Mouse (Mus musculus) layer of hippocampus, postnatal 10 days (tissue): Measurements from ENCODE around the gene Lrrc49. TPM values are rescaled to one million over a fixed set of nuclear protein-coding genes. Genes with fewer than 3 reads are reported as not detected.

Experiments
- DNase-seq, 2 experiments: peaks; one replicate each; pipeline ENCODE4 v3.0.0; 2021; ENCODE audit warnings: low spot score in 2 of 2
- long read RNA-seq: library from polyadenylated mRNA; stranded (forward); transcript quantifications from one replicate; pipeline ENCODE4 v2.0.0, GENCODE M21; 2023
- total RNA-seq, 2 experiments: library from RNA; stranded (reverse); gene quantifications; 2 replicates each; pipeline ENCODE4 v1.2.3; 2021

Gene Lrrc49
- 10 to 100 TPM; 62.3 to 64.3 TPM for total RNA-seq
- long read RNA-seq, transcript Lrrc49-204 (16 exons, 2,779 nt) = major isoform, 13 of 23 reads
- long read RNA-seq, partial matches to known transcripts = 4 of 23 reads
- long read RNA-seq, other reads (novel, unspliced or antisense) = 4 of 23 reads

- DNase-seq = peak; percentile 92 to 93
Observed at GRCm38 (mm10) chr9:60687891-60688324, at the start of gene Lrrc49. Gene Lrrc49 (minus strand): TSS chr9:60688158.

- DNase-seq = no peak
Observed at GRCm38 (mm10) chr9:60734321-60734720, 46.4 kb upstream of the Lrrc49 start.

DNA sequence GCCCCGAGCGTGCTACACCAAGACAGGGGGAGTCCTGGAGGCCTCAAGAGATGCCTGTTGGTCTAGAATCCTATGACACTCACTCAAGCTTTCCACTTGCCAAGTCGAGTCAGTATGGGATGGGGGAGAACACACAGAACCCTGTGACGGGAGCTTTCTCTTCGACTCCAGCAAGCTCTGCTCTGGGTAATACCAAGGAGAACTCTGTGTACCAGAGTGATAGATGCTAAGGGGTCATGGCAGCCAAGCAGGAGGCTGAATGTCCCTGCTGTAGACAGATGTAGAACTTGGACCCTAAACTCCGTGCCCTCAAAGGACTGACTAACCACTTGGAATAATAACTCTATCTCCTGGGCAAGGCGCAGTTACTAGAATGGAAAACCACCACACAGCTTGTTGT, 37.0 kb upstream of the Lrrc49 start:
- DNase-seq = no peak

- DNase-seq = no peak
Observed at GRCm38 (mm10) chr9:60719687-60720086, 31.7 kb upstream of the Lrrc49 start.

- DNase-seq = peak; percentile 58 to 68
Observed at GRCm38 (mm10) chr9:60718284-60718683, 30.3 kb upstream of the Lrrc49 start.

DNA sequence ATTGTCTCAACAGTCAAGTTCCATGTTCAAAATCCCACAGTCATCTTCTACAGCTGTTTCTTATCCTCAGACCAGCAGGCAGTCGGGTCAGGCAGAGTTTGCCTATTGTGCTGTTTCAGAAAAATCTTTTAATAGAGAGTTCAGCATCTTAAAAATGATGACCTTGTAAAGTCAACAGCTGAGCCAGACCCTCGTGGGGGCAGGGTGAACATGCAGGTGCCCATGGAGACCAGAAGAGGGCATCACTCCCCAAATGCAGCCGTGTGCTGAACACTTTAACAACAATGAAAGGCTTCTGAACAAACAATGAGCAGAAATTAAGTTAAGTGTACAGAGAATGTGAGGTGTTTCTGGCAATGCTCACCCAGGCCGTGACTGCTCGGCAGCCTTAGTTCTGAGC, 27.9 kb upstream of the Lrrc49 start:
- no peak for DNase-seq

DNA sequence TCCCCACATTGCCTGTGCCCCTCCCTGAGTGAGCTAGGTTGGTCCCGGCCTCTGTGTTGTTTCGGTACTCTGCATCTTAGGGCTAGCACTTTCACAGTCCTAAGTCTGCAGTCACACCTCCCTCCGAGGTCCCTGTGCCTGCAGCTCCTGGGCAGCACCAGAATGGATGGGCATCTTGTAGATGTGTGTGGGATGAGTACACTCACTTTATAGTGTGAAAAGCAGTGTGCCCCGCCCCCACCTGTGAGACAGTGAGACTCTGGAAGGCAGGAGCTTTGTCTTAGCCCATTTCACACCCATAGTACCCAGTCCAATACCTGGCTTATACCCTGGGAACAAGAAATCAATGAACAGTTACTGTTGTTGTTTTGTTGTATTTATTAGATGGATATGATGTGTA, 27.3 kb upstream of the Lrrc49 start:
- no peak for DNase-seq

- peak; percentile 20 to 30 for DNase-seq
Observed at GRCm38 (mm10) chr9:60714191-60714590, 26.2 kb upstream of the Lrrc49 start.

- peak in 1 of 2 experiments; percentile 25 for DNase-seq
Observed at GRCm38 (mm10) chr9:60713616-60714015, 25.7 kb upstream of the Lrrc49 start.

GRCm38 (mm10) chr9:60712771-60713541, 25.0 kb upstream of the Lrrc49 start, which contains the start of gene Larp6:
Gene Larp6 (plus strand): TSS chr9:60712989.
- DNase-seq = peak; percentile 61 to 65

DNA sequence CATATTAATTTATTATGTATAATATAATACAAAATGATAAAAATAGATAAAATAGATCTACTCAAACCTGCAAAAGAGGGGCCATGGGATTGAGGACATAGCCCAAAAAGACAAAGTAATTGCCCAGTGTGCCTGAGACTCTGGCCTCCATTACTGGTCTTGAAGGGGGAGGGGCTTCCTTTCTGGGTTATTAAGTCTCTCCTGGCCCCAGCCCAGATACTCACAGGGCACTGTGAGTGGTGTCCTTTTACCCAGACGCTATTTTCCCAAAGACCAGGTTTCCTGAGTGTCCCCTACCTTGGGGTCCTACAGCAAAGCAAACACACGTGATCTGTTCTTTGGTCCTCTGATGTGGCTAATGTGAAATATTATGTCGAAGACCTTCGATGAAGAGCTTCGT, 24.1 kb upstream of the Lrrc49 start:
- DNase-seq = no peak

GRCm38 (mm10) chr9:60709721-60710120, 21.8 kb upstream of the Lrrc49 start:
- no peak for DNase-seq

DNA sequence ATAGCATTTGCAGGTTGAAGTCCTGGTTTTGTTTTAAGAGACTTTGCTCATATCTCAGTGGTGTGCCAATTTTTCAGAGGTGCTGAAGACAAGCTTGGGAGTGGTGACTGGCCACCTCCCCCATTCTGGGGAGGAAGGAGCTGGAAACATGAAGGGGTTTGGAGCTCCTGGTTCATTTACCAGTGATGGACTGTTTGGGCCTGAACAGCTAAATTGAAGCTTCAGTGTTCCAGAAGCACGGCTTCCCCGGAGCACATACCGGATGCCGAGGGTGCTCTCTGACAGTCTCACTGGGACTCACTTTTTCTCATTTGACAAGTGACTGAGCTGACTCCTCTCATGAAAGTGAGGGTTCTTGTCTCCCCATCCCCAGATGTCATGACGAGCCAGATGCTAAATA, 20.6 kb upstream of the Lrrc49 start:
- no peak for DNase-seq

DNA sequence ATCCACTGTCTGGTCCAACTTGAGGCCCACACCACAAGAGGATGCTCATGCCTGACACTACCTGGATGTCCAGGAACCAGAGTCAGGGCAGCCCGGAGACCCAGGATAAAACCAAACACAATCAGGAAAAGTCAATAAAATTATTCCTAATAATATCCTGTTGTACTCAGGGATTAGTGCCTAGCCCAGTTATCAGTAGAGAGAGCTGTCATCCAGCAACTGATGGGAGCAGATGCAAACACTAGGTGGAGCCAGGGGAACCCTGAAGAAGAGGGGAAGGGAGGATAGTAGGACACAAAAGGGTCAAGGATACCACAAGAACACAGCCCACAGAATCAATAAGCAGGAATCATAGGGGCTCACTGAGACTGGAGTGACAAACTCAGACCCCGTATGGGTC, 19.6 kb upstream of the Lrrc49 start:
- no peak for DNase-seq

- no peak for DNase-seq
Observed at GRCm38 (mm10) chr9:60699581-60700231, 11.7 kb upstream of the Lrrc49 start.

GRCm38 (mm10) chr9:60696271-60696985, 8.5 kb upstream of the Lrrc49 start:
- no peak for DNase-seq

- peak; percentile 35 to 44 for DNase-seq
Observed at GRCm38 (mm10) chr9:60693986-60694385, 6.0 kb upstream of the Lrrc49 start.

GRCm38 (mm10) chr9:60692624-60693023, 4.7 kb upstream of the Lrrc49 start:
- DNase-seq = no peak

DNA sequence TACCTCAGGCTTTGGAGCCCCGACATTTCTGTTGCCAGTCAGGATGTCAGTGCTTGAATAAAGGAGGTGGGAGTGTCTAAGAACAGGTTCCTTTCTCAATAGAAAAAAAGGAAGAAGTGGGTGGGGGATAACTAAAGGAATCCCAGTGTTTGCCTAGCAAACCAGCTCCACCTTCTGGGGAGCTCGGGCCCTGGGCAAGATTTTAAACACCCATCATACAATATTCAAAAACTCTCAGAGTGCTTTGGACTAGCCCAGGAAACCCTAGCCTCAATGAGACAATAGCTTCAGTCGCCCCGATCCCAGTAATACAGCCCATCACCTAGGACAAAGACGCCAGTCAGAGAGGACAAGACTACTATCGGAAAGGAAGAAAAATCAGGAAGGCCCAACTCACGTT, 543 bp downstream of the Lrrc49 start:
- DNase-seq = no peak

DNA sequence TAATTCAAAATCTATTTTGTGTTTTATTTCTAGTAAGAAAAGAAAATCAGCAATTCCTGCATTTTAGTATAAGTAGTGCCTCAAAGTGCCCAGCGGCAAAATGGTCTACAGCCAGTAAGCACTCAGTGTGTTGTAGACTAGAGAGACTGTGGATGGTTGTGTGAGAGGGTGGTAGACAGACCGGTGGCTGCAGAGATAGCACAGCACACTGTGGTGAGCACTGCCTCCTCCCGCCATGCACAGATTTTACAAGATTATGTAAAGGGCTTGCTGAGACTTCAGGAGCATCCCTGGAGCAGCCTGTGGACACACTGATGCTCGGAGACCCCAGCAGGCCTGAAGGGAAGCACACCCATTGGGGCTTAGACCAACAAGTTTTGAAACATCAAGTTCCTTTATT, 5.2 kb downstream of the Lrrc49 start:
- no peak for DNase-seq

DNA sequence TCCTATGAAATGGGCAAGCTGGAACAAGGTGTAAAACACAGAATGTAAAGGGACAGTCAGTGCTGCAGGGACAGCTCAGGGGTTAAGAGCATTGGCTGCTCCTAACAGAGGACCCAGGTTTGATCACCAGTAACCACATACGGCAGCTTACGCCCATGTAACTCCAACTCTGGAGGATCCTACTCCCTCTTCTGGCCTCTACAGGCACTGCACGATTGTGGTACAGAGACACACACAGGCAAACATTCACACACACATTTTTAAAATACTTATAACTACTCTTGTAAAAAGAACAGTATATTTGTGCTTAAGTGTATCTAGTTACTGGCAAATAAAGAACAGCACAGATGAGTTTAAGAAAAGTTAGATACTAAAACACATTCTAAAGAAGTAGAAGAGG, 7.0 kb downstream of the Lrrc49 start:
- DNase-seq = no peak

- no peak for DNase-seq
Observed at GRCm38 (mm10) chr9:60678913-60679312, 9.0 kb downstream of the Lrrc49 start.
